Mouse (Mus musculus): ENCODE results near the gene Cfap126. TPM values are rescaled to one million over a fixed set of nuclear protein-coding genes. Genes with fewer than 3 reads are reported as not detected.

Gene Cfap126
- polyA plus RNA-seq, 1 experiment from 2014 or later = 2.2 TPM

Small RNA genes within 50 kb of the gene (microRNA-seq; reads per million reads assigned to microRNA genes)
- not detected for gene Gm27552
- gene Gm27844 = not detected
- gene Mir6546 = 14.7 reads per million, percentile 26 among the genes with 10 or more reads in this experiment

Other genes starting within 250 kb of the Cfap126 start
- gene Atf6, start 246.1 kb upstream of the Cfap126 start, polyA plus RNA-seq (2016; fragmentation: Nextera tagmentation; extraction: Ambion mirVana) = 7.1 and 8.4 TPM in 2 replicates
- 0.19 and 0.39 TPM in 2 replicates for gene Gm26620, start 228.9 kb upstream of the Cfap126 start, polyA plus RNA-seq (2016; fragmentation: Nextera tagmentation; extraction: Ambion mirVana)
- gene Dusp12, start 228.4 kb upstream of the Cfap126 start, polyA plus RNA-seq (2016; fragmentation: Nextera tagmentation; extraction: Ambion mirVana) = 30.9 and 33.2 TPM in 2 replicates
- not detected in 2 replicates for gene Fcrlb, start 201.0 kb upstream of the Cfap126 start, polyA plus RNA-seq (2016; fragmentation: Nextera tagmentation; extraction: Ambion mirVana)
- gene Fcrla, start 186.3 kb upstream of the Cfap126 start, polyA plus RNA-seq (2016; fragmentation: Nextera tagmentation; extraction: Ambion mirVana) = not detected in 2 replicates
- 0.09 TPM in 1 of 2 replicates, not detected in the other for gene Fcgr2b, start 137.4 kb upstream of the Cfap126 start, polyA plus RNA-seq (2016; fragmentation: Nextera tagmentation; extraction: Ambion mirVana)
- 0.11 TPM in 1 of 2 replicates, not detected in the other for gene Fcgr4, start 95.0 kb upstream of the Cfap126 start, polyA plus RNA-seq (2016; fragmentation: Nextera tagmentation; extraction: Ambion mirVana)
- 3.2 and 4.5 TPM in 2 replicates for gene Fcgr3, start 49.0 kb upstream of the Cfap126 start, polyA plus RNA-seq (2016; fragmentation: Nextera tagmentation; extraction: Ambion mirVana)
- 266 and 273 TPM in 2 replicates for gene Sdhc, start 36.7 kb downstream of the Cfap126 start, polyA plus RNA-seq (2016; fragmentation: Nextera tagmentation; extraction: Ambion mirVana)
- 0.16 and 0.22 TPM in 2 replicates for gene Mpz, start 36.8 kb downstream of the Cfap126 start, polyA plus RNA-seq (2016; fragmentation: Nextera tagmentation; extraction: Ambion mirVana)
- gene Pcp4l1, start 82.3 kb downstream of the Cfap126 start, polyA plus RNA-seq (2016; fragmentation: Nextera tagmentation; extraction: Ambion mirVana) = 5.4 and 7.3 TPM in 2 replicates
- 0.12 and 0.24 TPM in 2 replicates for gene Nr1i3, start 100.1 kb downstream of the Cfap126 start, polyA plus RNA-seq (2016; fragmentation: Nextera tagmentation; extraction: Ambion mirVana)
- gene Tomm40l, start 108.6 kb downstream of the Cfap126 start, polyA plus RNA-seq (2016; fragmentation: Nextera tagmentation; extraction: Ambion mirVana) = 31.0 and 37.2 TPM in 2 replicates
- 2.9 and 4.2 TPM in 2 replicates for gene Apoa2, start 111.1 kb downstream of the Cfap126 start, polyA plus RNA-seq (2016; fragmentation: Nextera tagmentation; extraction: Ambion mirVana)
- 12.0 and 12.1 TPM in 2 replicates for gene Fcer1g, start 120.4 kb downstream of the Cfap126 start, polyA plus RNA-seq (2016; fragmentation: Nextera tagmentation; extraction: Ambion mirVana)
- 9.3 and 10.8 TPM in 2 replicates for gene Adamts4, start 136.5 kb downstream of the Cfap126 start, polyA plus RNA-seq (2016; fragmentation: Nextera tagmentation; extraction: Ambion mirVana)
- gene Ndufs2, start 137.5 kb downstream of the Cfap126 start, polyA plus RNA-seq (2016; fragmentation: Nextera tagmentation; extraction: Ambion mirVana) = 270 and 274 TPM in 2 replicates
- gene B4galt3, start 156.4 kb downstream of the Cfap126 start, polyA plus RNA-seq (2016; fragmentation: Nextera tagmentation; extraction: Ambion mirVana) = 60.5 and 65.2 TPM in 2 replicates
- gene Ppox, start 167.3 kb downstream of the Cfap126 start, polyA plus RNA-seq (2016; fragmentation: Nextera tagmentation; extraction: Ambion mirVana) = 51.5 and 58.0 TPM in 2 replicates
- gene Usp21, start 174.1 kb downstream of the Cfap126 start, polyA plus RNA-seq (2016; fragmentation: Nextera tagmentation; extraction: Ambion mirVana) = 94.1 and 95.9 TPM in 2 replicates
- 94.3 and 98.6 TPM in 2 replicates for gene Ufc1, start 181.1 kb downstream of the Cfap126 start, polyA plus RNA-seq (2016; fragmentation: Nextera tagmentation; extraction: Ambion mirVana)
- gene Dedd, start 215.2 kb downstream of the Cfap126 start, polyA plus RNA-seq (2016; fragmentation: Nextera tagmentation; extraction: Ambion mirVana) = 41.8 and 46.5 TPM in 2 replicates
- 37.1 and 38.0 TPM in 2 replicates for gene Nit1, start 231.7 kb downstream of the Cfap126 start, polyA plus RNA-seq (2016; fragmentation: Nextera tagmentation; extraction: Ambion mirVana)
- gene Pfdn2, start 231.8 kb downstream of the Cfap126 start, polyA plus RNA-seq (2016; fragmentation: Nextera tagmentation; extraction: Ambion mirVana) = 158 and 159 TPM in 2 replicates
- gene Klhdc9, start 246.9 kb downstream of the Cfap126 start, polyA plus RNA-seq (2016; fragmentation: Nextera tagmentation; extraction: Ambion mirVana) = 2.7 and 2.8 TPM in 2 replicates

Data from forebrain, embryonic 10.5 days (tissue).